Mouse (Mus musculus) MEL (cell line): ENCODE data around the gene Nipbl.

Source experiments
- MXI1 ChIP-seq: IDR thresholded peaks from 2 replicates; pipeline ENCODE4 v1.6.1; 2011; ENCODE audit warnings: mild to moderate bottlenecking, low read depth, low read length, improper control_type of control experiment
- TCF12 ChIP-seq: IDR thresholded peaks from 2 replicates; pipeline ENCODE4 v1.6.1; 2014; ENCODE audit warnings: low read depth, mild to moderate bottlenecking, inconsistent platforms, low read length, improper control_type of control experiment, moderate library complexity
- UBTF ChIP-seq: IDR thresholded peaks from 2 replicates; pipeline ENCODE4 v1.6.1; 2012; ENCODE audit warnings: low read depth, mild to moderate bottlenecking, inconsistent platforms, low read length, improper control_type of control experiment, moderate library complexity, borderline replicate concordance; ENCODE audit not compliant: insufficient read depth
- ZNF384 ChIP-seq: IDR thresholded peaks from 2 replicates; pipeline ENCODE4 v1.6.1; 2012; ENCODE audit warnings: low read depth, mild to moderate bottlenecking, inconsistent platforms, low read length, improper control_type of control experiment

DNA sequence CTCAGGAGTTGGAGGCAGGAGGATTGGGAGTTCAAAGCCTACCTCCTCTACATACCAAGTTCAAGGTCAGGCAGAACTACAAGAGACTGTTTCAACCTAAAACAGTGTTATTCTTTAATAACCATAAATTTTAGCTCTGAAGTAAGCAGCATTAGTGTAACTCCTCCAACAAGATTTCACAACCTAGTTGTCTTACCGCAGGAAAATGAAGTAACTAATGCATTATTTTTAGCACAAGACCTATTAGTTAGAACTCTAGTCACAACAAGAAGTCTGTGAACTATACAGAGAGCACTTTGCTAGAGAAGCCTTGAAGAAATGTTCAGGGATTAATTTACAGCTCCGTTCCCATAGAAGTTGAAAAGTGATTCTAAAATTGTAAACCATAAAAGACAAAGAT lies 15.7 kb upstream of the Nipbl start:
- TF ChIP-seq ZNF384, result no peak
- TF ChIP-seq TCF12, result no peak
- no peak for TF ChIP-seq MXI1
- no peak for TF ChIP-seq UBTF
